Mouse (Mus musculus): ENCODE results near the gene Sos2. TPM values are rescaled to one million over a fixed set of nuclear protein-coding genes. Genes with fewer than 3 reads are reported as not detected.
"Not testable (repeated sequence)": the region's sequence is repeated elsewhere in the genome, so short reads cannot be mapped to it uniquely, and the experiment has no call there.

Gene Sos2
- polyA plus RNA-seq, 1 experiment from 2014 or later, result 12.9 TPM

- H3K27ac ChIP-seq (ENCODE audit: low read length), result no peak overlapping the region
- H3K9ac ChIP-seq (ENCODE audit: low read depth, low read length), result no peak overlapping the region
- WGBS, result 85% methylated on average over 3 of the region's 3 CpGs
- no peak overlapping the region for H3K4me3 ChIP-seq (ENCODE audit: low read depth, low read length)
- no peaks in the 10 kb centered on the region for H3K4me1 ChIP-seq (ENCODE audit: control insufficient read depth, insufficient read depth, low read length)
- no peaks in the 10 kb centered on the region for H3K36me3 ChIP-seq (ENCODE audit: control insufficient read depth, insufficient read depth, low read length)
- no peaks in the 10 kb centered on the region for H3K27me3 ChIP-seq (ENCODE audit: control insufficient read depth, insufficient read depth, low read depth, low read length)
- no peak overlapping the region for H3K4me2 ChIP-seq (ENCODE audit: low read length)
- no peak for ATAC-seq
- no peaks in the 10 kb centered on the region for H3K9me3 ChIP-seq (replicated peaks; ENCODE audit: control insufficient read depth, low read length, poor library complexity, severe bottlenecking)
Measured at GRCm38 (mm10) chr12:69568266-69568665, 113.4 kb downstream of the Sos2 start.

- 85% methylated on average over 5 of the region's 6 CpGs for WGBS
- H3K27me3 ChIP-seq (ENCODE audit: control insufficient read depth, insufficient read depth, low read depth, low read length); H3K27ac ChIP-seq (ENCODE audit: low read length); H3K4me3 ChIP-seq (ENCODE audit: low read depth, low read length); H3K9ac ChIP-seq (ENCODE audit: low read depth, low read length); ATAC-seq; H3K4me2 ChIP-seq (ENCODE audit: low read length); H3K9me3 ChIP-seq (replicated peaks; ENCODE audit: control insufficient read depth, low read length, poor library complexity, severe bottlenecking); H3K36me3 ChIP-seq (ENCODE audit: control insufficient read depth, insufficient read depth, low read length); H3K4me1 ChIP-seq (ENCODE audit: control insufficient read depth, insufficient read depth, low read length): not testable (repeated sequence)
Measured at GRCm38 (mm10) chr12:69561006-69561405, 120.6 kb downstream of the Sos2 start.

GRCm38 (mm10) chr12:69556221-69556861 is 125.3 kb downstream of the Sos2 start:
- ATAC-seq, result no peak
- H3K4me2 ChIP-seq (ENCODE audit: low read length), result no peak overlapping the region
- WGBS, result 45% methylated on average over 6 of the region's 6 CpGs

GRCm38 (mm10) chr12:69545456-69546178 is 136.0 kb downstream of the Sos2 start:
- 79% methylated on average over 13 of the region's 13 CpGs for WGBS
- no peak overlapping the region for H3K4me2 ChIP-seq (ENCODE audit: low read length)
- H3K9ac ChIP-seq (ENCODE audit: low read depth, low read length), result no peak overlapping the region
- no peak for ATAC-seq
- H3K36me3 ChIP-seq (ENCODE audit: control insufficient read depth, insufficient read depth, low read length), result no peaks in the 10 kb centered on the region
- H3K9me3 ChIP-seq (replicated peaks; ENCODE audit: control insufficient read depth, low read length, poor library complexity, severe bottlenecking), result no peaks in the 10 kb centered on the region
- H3K4me1 ChIP-seq (ENCODE audit: control insufficient read depth, insufficient read depth, low read length), result no peaks in the 10 kb centered on the region
- no peak overlapping the region for H3K4me3 ChIP-seq (ENCODE audit: low read depth, low read length)
- H3K27ac ChIP-seq (ENCODE audit: low read length), result no peak overlapping the region
- no peaks in the 10 kb centered on the region for H3K27me3 ChIP-seq (ENCODE audit: control insufficient read depth, insufficient read depth, low read depth, low read length)

More at GRCm38 (mm10) chr12:69556221-69556861, 125.3 kb downstream of the Sos2 start:
- 0 out of 2 replicates have a peak overlapping the region, but pooled peaks have one; percentile 1 for H3K27ac ChIP-seq (ENCODE audit: low read length)
- no peaks in the 10 kb centered on the region for H3K27me3 ChIP-seq (ENCODE audit: control insufficient read depth, insufficient read depth, low read depth, low read length)
- no peaks in the 10 kb centered on the region for H3K36me3 ChIP-seq (ENCODE audit: control insufficient read depth, insufficient read depth, low read length)
- H3K4me1 ChIP-seq (ENCODE audit: control insufficient read depth, insufficient read depth, low read length), result no peaks in the 10 kb centered on the region
- H3K4me3 ChIP-seq (ENCODE audit: low read depth, low read length), result no peak overlapping the region
- H3K9me3 ChIP-seq (replicated peaks; ENCODE audit: control insufficient read depth, low read length, poor library complexity, severe bottlenecking), result no peaks in the 10 kb centered on the region
- H3K9ac ChIP-seq (ENCODE audit: low read depth, low read length), result no peak overlapping the region

GRCm38 (mm10) chr12:69544994-69545393 is 136.7 kb downstream of the Sos2 start:
- H3K4me1 ChIP-seq (ENCODE audit: control insufficient read depth, insufficient read depth, low read length), result no peaks in the 10 kb centered on the region
- no peak overlapping the region for H3K27ac ChIP-seq (ENCODE audit: low read length)
- no peak overlapping the region for H3K9ac ChIP-seq (ENCODE audit: low read depth, low read length)
- H3K4me3 ChIP-seq (ENCODE audit: low read depth, low read length), result no peak overlapping the region
- ATAC-seq, result no peak
- H3K9me3 ChIP-seq (replicated peaks; ENCODE audit: control insufficient read depth, low read length, poor library complexity, severe bottlenecking), result no peaks in the 10 kb centered on the region
- WGBS, result 79% methylated on average over 6 of the region's 6 CpGs
- no peak overlapping the region for H3K4me2 ChIP-seq (ENCODE audit: low read length)
- H3K36me3 ChIP-seq (ENCODE audit: control insufficient read depth, insufficient read depth, low read length), result no peaks in the 10 kb centered on the region
- H3K27me3 ChIP-seq (ENCODE audit: control insufficient read depth, insufficient read depth, low read depth, low read length), result no peaks in the 10 kb centered on the region

GRCm38 (mm10) chr12:69544562-69544961 is 137.1 kb downstream of the Sos2 start:
- Histone ChIP-seq H3K4me1 (ENCODE audit: control insufficient read depth, insufficient read depth, low read length) (no peaks in the 10 kb centered on the region), H3K9ac (ENCODE audit: low read depth, low read length) (no peak overlapping the region), H3K27me3 (ENCODE audit: control insufficient read depth, insufficient read depth, low read depth, low read length) (no peaks in the 10 kb centered on the region), H3K4me2 (ENCODE audit: low read length) (no peak overlapping the region), H3K36me3 (ENCODE audit: control insufficient read depth, insufficient read depth, low read length) (no peaks in the 10 kb centered on the region), H3K4me3 (ENCODE audit: low read depth, low read length) (no peak overlapping the region), H3K9me3 (replicated peaks; ENCODE audit: control insufficient read depth, low read length, poor library complexity, severe bottlenecking) (no peaks in the 10 kb centered on the region), H3K27ac (ENCODE audit: low read length) (no peak overlapping the region)
- no peak for ATAC-seq
- WGBS, result 49% methylated on average over 2 of the region's 2 CpGs

- H3K4me1 ChIP-seq (ENCODE audit: control insufficient read depth, insufficient read depth, low read length), result peaks cover 2% of the 10 kb centered on the region; the same call in 1 of the 2 replicates
- no peak for ATAC-seq
Measured at GRCm38 (mm10) chr12:69542376-69542775, 139.3 kb downstream of the Sos2 start.

GRCm38 (mm10) chr12:69541663-69542062 is 140.0 kb downstream of the Sos2 start:
- no peak overlapping the region for H3K4me3 ChIP-seq (ENCODE audit: low read depth, low read length)
- H3K27ac ChIP-seq (ENCODE audit: low read length), result no peak overlapping the region
- H3K27me3 ChIP-seq (ENCODE audit: control insufficient read depth, insufficient read depth, low read depth, low read length), result no peaks in the 10 kb centered on the region
- 86% methylated on average over 8 of the region's 8 CpGs for WGBS
- H3K9me3 ChIP-seq (replicated peaks; ENCODE audit: control insufficient read depth, low read length, poor library complexity, severe bottlenecking), result no peaks in the 10 kb centered on the region
- H3K4me1 ChIP-seq (ENCODE audit: control insufficient read depth, insufficient read depth, low read length), result peaks cover 2% of the 10 kb centered on the region; the same call in 1 of the 2 replicates
- ATAC-seq, result no peak
- H3K4me2 ChIP-seq (ENCODE audit: low read length), result no peak overlapping the region
- H3K36me3 ChIP-seq (ENCODE audit: control insufficient read depth, insufficient read depth, low read length), result no peaks in the 10 kb centered on the region
- no peak overlapping the region for H3K9ac ChIP-seq (ENCODE audit: low read depth, low read length)

More at GRCm38 (mm10) chr12:69542376-69542775, 139.3 kb downstream of the Sos2 start:
- no peaks in the 10 kb centered on the region for H3K36me3 ChIP-seq (ENCODE audit: control insufficient read depth, insufficient read depth, low read length)
- WGBS, result 94% methylated on average over 8 of the region's 8 CpGs
- no peak overlapping the region for H3K9ac ChIP-seq (ENCODE audit: low read depth, low read length)
- H3K27ac ChIP-seq (ENCODE audit: low read length), result no peak overlapping the region
- H3K4me2 ChIP-seq (ENCODE audit: low read length), result no peak overlapping the region
- H3K4me3 ChIP-seq (ENCODE audit: low read depth, low read length), result no peak overlapping the region
- no peaks in the 10 kb centered on the region for H3K9me3 ChIP-seq (replicated peaks; ENCODE audit: control insufficient read depth, low read length, poor library complexity, severe bottlenecking)
- H3K27me3 ChIP-seq (ENCODE audit: control insufficient read depth, insufficient read depth, low read depth, low read length), result no peaks in the 10 kb centered on the region

GRCm38 (mm10) chr12:69539353-69539752 is 142.3 kb downstream of the Sos2 start:
- Histone ChIP-seq H3K27me3 (ENCODE audit: control insufficient read depth, insufficient read depth, low read depth, low read length) (no peaks in the 10 kb centered on the region), H3K4me1 (ENCODE audit: control insufficient read depth, insufficient read depth, low read length) (peaks cover 2% of the 10 kb centered on the region; the same call in 1 of the 2 replicates), H3K4me2 (ENCODE audit: low read length) (no peak overlapping the region), H3K36me3 (ENCODE audit: control insufficient read depth, insufficient read depth, low read length) (no peaks in the 10 kb centered on the region), H3K9me3 (replicated peaks; ENCODE audit: control insufficient read depth, low read length, poor library complexity, severe bottlenecking) (no peaks in the 10 kb centered on the region), H3K27ac (ENCODE audit: low read length) (no peak overlapping the region), H3K9ac (ENCODE audit: low read depth, low read length) (no peak overlapping the region), H3K4me3 (ENCODE audit: low read depth, low read length) (no peak overlapping the region)
- WGBS, result 64% methylated on average over 7 of the region's 7 CpGs
- ATAC-seq, result no peak

All from midbrain, embryonic 16.5 days (tissue).